Mouse (Mus musculus) telencephalon, adult 2 months (tissue): ENCODE results near the gene Olfr20.
"Not testable (repeated sequence)": the region's sequence is repeated elsewhere in the genome, so short reads cannot be mapped to it uniquely, and the experiment has no call there.

Experiments used
- DNase-seq: peaks from one replicate; pipeline ENCODE4 v3.0.0-alpha.2; 2011; ENCODE audit warnings: low read depth, low spot score

Gene Olfr20

DNA sequence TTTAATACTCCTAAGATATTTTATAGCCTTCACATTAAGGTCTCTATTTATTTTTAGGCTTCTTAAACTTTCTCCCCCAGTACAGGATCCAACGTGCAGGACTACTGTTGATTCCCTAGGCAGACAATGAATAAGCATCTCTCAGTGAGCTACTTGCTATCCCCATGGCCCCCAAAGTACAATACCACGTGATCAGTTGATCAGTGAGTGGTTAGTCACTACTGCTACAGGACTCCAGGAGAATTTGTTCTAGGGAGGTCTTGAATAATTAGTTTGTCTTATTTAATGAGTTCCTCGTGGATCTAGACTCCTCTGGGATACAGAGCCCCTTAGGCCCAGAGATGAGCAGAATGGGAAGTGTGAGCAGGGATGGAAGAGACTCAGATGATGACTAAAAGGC is at the start of gene Olfr20:
Olfr20 (plus strand) TSS at position 301 of the 400 bp plus-strand sequence.
- DNase-seq: no peak

DNA sequence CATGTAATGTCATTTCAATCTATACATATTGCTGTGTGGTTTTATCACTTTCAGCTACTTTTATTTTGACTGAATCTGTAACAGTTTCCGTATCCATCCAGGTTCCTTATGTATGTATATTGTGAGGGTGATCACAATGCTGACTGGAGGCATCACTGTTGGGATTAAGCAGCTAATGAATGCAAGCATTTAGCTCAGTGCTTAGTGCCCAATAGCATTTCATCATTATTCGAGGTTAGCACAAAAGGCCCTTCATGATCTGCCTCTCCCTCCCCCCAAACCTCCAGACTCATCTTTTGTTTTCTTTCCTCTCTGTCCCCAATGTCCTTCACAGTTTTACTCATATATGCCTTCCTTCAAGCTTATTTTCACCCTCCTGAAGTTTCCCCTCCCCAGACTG is 47.5 kb upstream of the Olfr20 start:
- no peak for DNase-seq

DNA sequence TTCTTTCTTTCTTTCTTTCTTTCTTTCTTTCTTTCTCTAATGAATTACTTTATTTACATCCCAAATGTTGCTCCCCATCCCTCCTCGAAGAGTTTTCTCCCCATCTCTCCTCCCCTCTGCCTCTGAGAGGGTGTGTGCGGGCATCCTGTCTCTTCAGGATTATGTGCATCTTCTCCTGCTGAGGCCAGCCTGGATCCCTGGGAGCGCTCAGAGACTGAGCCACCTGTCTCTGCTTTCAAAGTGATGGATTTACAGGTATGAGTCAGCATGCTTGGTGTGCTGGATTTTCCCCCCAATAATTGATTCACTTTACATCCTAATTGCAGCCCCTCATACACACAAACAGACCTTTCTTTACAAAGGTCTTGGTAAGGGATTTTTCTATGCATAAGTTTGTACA is 34.6 kb upstream of the Olfr20 start:
- DNase-seq: no peak

DNA sequence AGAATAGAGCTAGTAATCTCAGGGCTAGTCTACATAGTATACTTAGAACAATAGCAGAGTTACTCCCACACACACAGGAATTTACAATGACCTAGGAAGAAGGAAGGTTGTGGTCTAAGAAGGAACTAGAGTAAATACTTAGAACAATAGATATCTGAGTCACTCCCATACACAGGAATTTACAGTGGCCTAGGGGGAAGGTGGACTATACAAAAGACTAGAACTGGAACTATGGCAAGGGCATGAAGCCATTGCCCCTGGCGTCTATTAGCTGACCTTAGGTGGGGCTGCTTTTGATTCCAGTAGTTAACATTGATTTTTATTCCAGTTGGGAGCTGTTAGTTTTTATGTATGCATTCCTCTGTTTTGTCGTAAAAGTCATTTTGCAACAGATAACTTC is 32.0 kb upstream of the Olfr20 start:
- not testable (repeated sequence) for DNase-seq

DNA sequence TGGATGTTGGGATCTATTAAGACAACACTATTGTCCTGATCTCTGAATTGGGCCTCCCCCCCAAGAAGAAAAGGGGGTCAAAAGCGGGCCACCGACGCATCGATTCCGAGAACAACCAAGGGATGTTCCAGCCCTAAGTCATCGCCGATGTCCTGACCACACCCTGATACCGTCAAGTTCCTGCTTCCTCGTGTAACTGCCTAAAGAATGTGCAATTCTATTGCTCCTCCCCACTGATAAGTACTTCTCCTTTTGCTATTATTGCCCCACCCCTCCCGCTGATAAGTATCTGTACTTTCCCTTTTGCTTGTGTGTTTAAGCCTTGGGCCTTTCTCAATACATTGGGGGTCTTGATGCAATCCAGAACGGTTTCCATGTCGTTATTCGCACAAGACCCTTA is 29.5 kb upstream of the Olfr20 start:
- DNase-seq: not testable (repeated sequence)

DNA sequence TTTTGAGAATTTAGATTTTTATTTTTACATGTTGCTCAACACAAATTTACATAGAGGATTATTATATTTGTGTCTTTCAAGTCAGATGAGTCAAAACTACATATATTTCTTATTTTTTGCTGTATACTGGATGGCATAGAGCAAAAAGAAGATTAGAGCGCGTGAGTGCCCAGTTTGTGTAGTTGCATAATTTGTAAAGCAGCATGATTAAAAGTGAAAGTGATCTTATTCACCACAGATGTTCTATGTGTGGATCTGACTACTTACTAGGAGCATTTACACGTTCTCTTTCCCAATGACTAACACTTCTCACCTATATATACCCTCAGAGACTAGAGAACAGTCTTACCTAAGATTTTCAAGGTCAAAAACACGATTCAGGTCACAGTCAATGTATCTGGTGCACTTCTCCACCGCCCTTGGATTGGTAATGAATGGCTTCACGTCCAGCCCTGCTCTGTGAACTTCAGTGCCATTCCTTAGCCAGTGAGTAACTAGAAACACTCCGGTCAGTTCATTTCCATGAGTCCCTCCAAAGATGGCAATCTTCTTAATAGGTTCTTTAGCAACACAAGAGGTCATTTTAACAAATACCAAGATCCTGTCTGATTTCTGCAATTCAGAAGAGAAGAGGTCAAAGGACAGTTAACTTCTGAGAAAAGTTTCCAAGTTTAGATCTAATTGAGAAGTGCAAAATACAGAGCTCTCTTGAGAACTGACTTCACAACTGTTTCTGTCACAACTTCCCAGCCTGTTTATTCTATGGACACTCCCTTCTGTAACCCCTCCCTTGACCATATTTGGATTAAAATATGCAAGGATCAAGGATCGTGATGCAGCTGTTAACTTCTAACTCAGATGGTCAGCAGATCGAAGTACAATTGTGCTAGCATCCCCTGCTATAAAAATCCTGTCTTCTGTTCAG is 26.4 kb upstream of the Olfr20 start:
- no peak for DNase-seq

DNA sequence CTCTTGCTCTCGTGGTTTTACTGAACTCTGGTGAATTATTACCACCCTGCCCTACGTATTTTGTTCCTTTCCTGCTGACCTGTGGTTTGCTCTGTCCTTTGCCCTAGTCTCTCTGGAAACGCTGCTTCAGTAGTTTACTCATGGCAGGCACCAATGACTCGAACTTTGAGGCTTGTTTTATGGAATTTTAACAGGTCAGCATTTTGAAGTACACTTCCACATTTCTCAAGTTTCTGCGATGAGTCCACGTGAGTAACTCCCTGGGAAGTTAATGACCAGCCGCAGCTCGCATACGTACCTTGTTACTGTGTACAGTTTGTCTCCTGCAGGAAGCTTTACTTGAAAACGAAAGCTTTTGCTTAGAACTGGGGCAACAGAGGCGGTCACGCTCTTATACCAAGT is 24.1 kb upstream of the Olfr20 start:
- DNase-seq: no peak

DNA sequence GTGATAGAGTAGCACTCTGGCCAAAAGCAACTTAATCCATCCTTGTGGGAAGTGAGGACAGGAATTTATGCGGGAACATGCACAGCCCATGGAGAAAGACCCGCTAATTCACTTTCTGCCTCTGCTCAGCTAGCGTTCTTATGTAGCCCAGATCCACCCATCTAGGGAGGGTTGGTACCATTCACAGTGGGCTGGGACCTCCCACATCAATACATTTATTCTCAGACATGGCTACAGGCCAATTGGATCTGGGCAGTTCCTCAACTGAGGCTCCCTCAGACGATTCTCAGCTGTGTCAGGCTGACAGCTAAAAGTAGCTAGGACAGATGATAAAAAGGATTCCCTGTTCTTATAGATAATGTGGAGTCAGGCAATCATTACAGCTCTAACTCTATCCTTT is 23.2 kb upstream of the Olfr20 start:
- DNase-seq: peak; percentile 12

DNA sequence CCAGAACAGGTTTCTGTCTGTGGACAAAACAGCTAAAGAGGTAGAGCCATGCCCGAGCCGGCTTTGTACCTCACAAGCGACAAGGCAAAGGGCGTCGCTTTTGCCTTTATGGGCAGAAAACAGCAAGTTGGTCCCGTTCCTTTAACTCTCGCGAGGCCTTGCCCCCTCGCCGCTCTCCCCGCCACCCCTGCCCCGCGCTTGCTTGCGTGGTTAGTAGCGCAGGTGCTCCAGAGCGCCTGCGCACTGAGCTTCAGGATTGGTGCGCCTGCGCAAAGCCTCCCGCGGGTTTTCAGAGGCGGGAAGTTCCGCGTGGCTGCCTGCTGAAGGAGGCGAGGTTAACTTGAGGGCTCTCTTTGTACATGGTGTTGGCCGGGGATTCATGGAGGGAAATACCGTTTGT is 21.1 kb upstream of the Olfr20 start, which contains the start of the genes Aspa, Gm49340 and Spata22:
Aspa (minus strand) TSS at position 155 of the 400 bp plus-strand sequence.
Gm49340 (plus strand) TSS at position 300 of the 400 bp plus-strand sequence.
Spata22 (plus strand) TSS at position 300 of the 400 bp plus-strand sequence.
- no peak for DNase-seq

DNA sequence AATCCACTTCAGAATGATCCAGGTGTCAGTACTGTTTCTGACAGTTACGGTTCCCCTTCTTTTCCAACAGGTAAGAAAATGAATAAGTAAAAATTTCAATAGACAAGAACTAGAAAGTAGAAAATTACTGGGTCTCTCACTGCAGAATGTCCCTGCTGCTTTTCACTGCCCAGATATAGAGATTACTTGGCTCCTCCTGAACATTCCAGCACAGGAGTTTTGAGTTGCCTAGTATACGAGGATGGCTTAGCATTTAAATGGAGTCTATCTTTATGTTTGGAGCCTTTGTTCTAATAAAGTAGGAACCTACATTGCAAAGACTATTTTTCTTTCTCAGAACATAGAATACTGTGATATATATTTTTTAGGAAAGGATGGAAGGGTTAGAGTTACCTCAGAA is 17.2 kb upstream of the Olfr20 start:
- no peak for DNase-seq

DNA sequence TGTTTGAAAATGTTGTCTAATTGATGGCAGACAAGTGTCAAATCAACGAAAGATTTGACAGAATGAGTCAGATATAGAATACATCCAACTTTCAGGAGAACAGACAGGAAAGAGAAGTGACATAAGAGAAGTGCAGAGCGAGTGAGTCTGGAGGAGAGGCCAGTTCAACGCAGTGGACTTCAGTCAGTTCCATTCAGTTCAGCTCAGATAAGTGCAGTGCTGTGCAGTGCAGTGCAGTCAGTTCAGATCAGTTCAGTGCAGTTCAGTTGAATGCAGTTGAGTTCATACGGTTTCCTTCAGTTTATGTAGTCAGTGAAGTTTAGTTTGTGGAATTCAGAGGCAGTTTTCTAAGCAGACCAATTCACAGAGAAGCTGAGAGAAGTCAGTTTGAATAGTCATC is 13.7 kb upstream of the Olfr20 start:
- DNase-seq: no peak

DNA sequence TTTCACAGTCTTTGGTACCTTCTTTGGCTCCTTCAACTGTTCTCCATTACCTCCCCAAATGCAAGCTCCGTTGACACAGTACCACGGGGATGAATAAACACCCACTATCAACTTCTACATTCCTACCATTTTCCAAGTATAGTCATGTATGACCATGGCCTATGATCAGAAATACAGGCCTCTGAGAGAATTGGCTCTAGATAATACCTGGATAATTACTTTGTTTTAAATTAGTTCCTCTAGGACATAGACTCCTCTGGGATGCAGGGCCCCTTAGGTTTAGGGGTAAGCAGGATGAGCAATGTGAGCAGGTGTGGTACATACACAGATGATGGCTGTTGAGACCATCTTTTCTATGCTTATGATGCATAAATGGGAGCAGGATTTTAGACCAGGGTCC is 20.4 kb downstream of the Olfr20 start, which contains the start of gene Olfr376:
Olfr376 (plus strand) TSS at position 301 of the 400 bp plus-strand sequence.
- DNase-seq: no peak

DNA sequence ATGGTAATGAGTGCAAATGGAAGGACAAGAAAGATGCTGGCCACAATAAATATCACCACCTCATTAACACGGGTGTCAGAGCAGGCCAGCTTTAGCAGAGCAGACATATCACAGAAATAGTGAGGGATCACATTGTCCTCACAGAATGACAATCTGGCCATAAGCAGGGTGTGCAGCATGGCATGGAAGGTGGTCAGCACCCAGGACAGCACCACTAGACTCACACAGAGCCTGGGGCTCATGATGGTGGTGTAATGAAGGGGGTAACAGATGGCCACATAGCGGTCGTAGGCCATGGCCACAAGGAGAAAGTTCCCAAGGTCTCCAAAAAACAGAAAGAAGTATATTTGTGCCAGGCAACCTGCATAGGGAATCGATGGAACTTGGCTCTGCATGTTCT is 44.8 kb downstream of the Olfr20 start:
- no peak for DNase-seq

DNA sequence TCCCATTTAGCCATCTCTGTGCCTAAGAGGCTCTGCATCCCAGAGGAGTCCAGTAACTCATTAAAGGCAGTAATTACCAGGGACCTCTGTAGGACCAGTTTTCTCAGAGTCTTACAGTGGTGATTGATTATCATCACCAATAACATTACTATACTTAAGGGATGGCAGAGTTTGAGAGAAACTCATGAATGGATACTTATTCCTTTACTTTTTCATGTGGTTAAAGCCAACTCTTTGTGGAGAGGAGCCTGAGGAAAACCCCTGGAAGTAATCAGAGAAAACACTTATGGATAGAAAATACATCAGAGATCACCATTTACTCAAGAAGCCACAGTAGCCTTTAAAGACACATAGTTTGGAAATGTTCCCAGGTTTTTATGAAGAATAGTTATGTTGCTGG is 48.9 kb downstream of the Olfr20 start, which contains the start of gene Olfr1:
Olfr1 (minus strand) TSS at position 101 of the 400 bp plus-strand sequence.
- no peak for DNase-seq
